Mouse (Mus musculus): ENCODE results near the gene Sympk. TPM values are rescaled to one million over a fixed set of nuclear protein-coding genes. Genes with fewer than 3 reads are reported as not detected.

Sympk gene
- total and polyA plus RNA-seq, 2 experiments from 2014 or later, result 20.0 to 73.8 TPM

GRCm38 (mm10) chr7:19050172-19050571, 26.0 kb downstream of the Sympk start:
- DNase-seq, result no peak
- Histone ChIP-seq H3K9me3 (ENCODE audit: low read length) (no peaks in the 10 kb centered on the region), H3K4me2 (ENCODE audit: low read depth) (no peak overlapping the region), H3K27ac (ENCODE audit: low read depth, low read length) (0 out of 2 replicates have a peak overlapping the region, but pooled peaks have one; percentile 4), H3K9ac (no peak overlapping the region), H3K27me3 (ENCODE audit: insufficient read depth, low read length) (no peaks in the 10 kb centered on the region), H3K4me3 (ENCODE audit: low read depth, low read length) (no peak overlapping the region), H3K4me1 (ENCODE audit: insufficient read depth) (no peaks in the 10 kb centered on the region), H3K36me3 (ENCODE audit: insufficient read depth) (peaks cover 72% of the 10 kb centered on the region)
- no peak for TF ChIP-seq CTCF (IDR thresholded peaks at IDR 0.05; ENCODE audit: low read depth)
- 0 out of 2 replicates have a peak, but pooled peaks have one; percentile 7 for ATAC-seq
- WGBS, result 84% methylated on average over 8 of the region's 8 CpGs

DNA sequence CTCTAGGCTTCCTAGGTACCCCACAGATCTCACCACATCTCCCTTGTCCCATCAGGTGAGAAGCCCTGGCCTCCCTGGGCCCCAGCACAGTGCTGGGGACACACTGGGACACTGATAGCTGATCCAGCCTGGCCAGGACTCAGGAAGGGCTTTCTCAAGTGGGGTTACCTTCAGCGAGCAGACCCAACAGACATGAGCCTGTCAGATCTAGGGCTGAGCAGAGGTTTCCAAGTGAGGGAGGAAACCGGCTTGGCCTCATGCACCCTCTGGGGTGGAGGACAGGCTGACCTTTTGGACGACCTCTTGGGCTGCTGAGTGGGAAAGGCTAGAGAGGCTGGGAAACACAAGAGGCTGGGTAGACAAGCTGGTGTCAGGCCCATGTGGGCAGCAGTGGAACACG, 27.0 kb downstream of the Sympk start:
- WGBS, result 77% methylated on average over 4 of the region's 4 CpGs
- no peak overlapping the region for H3K9ac ChIP-seq
- no peak for ATAC-seq

DNA sequence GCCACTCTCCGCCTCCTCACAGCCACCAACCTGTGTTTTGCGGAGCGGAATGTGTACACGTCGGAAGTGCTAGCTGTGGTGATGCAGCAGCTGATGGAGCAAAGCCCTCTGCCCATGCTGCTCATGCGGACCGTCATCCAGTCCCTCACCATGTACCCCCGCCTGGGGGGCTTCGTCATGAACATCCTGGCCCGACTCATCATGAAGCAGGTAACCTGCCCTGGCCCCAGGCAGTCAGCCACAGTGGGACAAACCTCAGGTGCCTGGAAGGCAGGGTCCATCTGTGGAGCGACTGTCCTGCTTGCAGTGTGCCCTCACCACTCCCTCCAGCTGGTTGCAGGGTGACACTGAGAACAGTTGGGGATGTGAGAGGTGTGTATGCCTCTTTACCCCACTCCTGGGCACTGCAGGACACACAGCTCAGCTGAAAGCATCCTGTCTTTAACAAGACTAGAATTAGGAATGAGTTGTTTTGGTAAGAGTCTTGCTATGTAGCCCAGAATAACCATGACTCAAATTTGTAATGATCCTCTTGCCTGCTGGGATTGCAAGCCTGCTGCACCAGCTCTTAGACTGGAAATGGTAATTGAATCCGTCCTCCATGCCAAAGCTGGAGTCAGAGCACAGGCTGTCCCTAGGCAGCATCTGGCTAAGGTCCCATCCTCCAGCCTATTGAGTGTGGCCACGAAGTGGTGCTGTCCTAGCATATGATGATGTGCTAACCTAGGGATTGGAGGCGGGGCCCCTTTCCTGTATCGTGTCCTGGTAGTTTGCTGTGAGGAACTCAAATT, 28.4 kb downstream of the Sympk start:
- Histone ChIP-seq H3K36me3 (ENCODE audit: insufficient read depth) (peaks cover 48% of the 10 kb centered on the region), H3K4me1 (ENCODE audit: insufficient read depth) (no peaks in the 10 kb centered on the region), H3K9ac (no peak overlapping the region), H3K27ac (ENCODE audit: low read depth, low read length) (no peak overlapping the region), H3K27me3 (ENCODE audit: insufficient read depth, low read length) (no peaks in the 10 kb centered on the region), H3K4me2 (ENCODE audit: low read depth) (no peak overlapping the region), H3K9me3 (ENCODE audit: low read length) (no peaks in the 10 kb centered on the region), H3K4me3 (ENCODE audit: low read depth, low read length) (no peak overlapping the region)
- WGBS, result 88% methylated on average over 15 of the region's 15 CpGs
- no peak for DNase-seq
- TF ChIP-seq CTCF (IDR thresholded peaks at IDR 0.05; ENCODE audit: low read depth), result no peak
- no peak for ATAC-seq

More for the DNA sequence above, 27.0 kb downstream of the Sympk start:
- peaks cover 62% of the 10 kb centered on the region for H3K36me3 ChIP-seq (ENCODE audit: insufficient read depth)
- no peaks in the 10 kb centered on the region for H3K4me1 ChIP-seq (ENCODE audit: insufficient read depth)
- no peak for TF ChIP-seq CTCF (IDR thresholded peaks at IDR 0.05; ENCODE audit: low read depth)
- no peak for DNase-seq
- no peak overlapping the region for H3K27ac ChIP-seq (ENCODE audit: low read depth, low read length)
- H3K4me2 ChIP-seq (ENCODE audit: low read depth), result no peak overlapping the region
- H3K9me3 ChIP-seq (ENCODE audit: low read length), result no peaks in the 10 kb centered on the region
- no peaks in the 10 kb centered on the region for H3K27me3 ChIP-seq (ENCODE audit: insufficient read depth, low read length)
- no peak overlapping the region for H3K4me3 ChIP-seq (ENCODE audit: low read depth, low read length)

- Histone ChIP-seq H3K4me3 (ENCODE audit: low read depth, low read length) (no peak overlapping the region), H3K4me2 (ENCODE audit: low read depth) (no peak overlapping the region), H3K27me3 (ENCODE audit: insufficient read depth, low read length) (no peaks in the 10 kb centered on the region), H3K9ac (no peak overlapping the region), H3K9me3 (ENCODE audit: low read length) (no peaks in the 10 kb centered on the region), H3K27ac (ENCODE audit: low read depth, low read length) (no peak overlapping the region), H3K36me3 (ENCODE audit: insufficient read depth) (peaks cover 42% of the 10 kb centered on the region), H3K4me1 (ENCODE audit: insufficient read depth) (no peaks in the 10 kb centered on the region)
- DNase-seq (no peak), ATAC-seq (no peak)
- no peak for TF ChIP-seq CTCF (IDR thresholded peaks at IDR 0.05; ENCODE audit: low read depth)
- 90% methylated on average over 7 of the region's 7 CpGs for WGBS
Measured at GRCm38 (mm10) chr7:19053136-19053532, 29.0 kb downstream of the Sympk start.

GRCm38 (mm10) chr7:19054047-19054776, 30.0 kb downstream of the Sympk start, which contains the start of gene Rsph6a:
Gene Rsph6a (plus strand): TSS chr7:19054690.
- Histone ChIP-seq H3K9ac (peak within 1 kb of the TSS; percentile 40), H3K27me3 (ENCODE audit: insufficient read depth, low read length) (no peaks in the 10 kb centered on the region), H3K9me3 (ENCODE audit: low read length) (no peaks in the 10 kb centered on the region), H3K4me3 (ENCODE audit: low read depth, low read length) (peak within 1 kb of the TSS; percentile 9), H3K4me1 (ENCODE audit: insufficient read depth) (no peaks in the 10 kb centered on the region), H3K36me3 (ENCODE audit: insufficient read depth) (peaks cover 32% of the 10 kb centered on the region), H3K27ac (ENCODE audit: low read depth, low read length) (0 out of 2 replicates have a peak within 1 kb of the TSS, but pooled peaks have one; percentile 9), H3K4me2 (ENCODE audit: low read depth) (peak within 1 kb of the TSS; percentile 44)
- 28% methylated on average over 33 of the region's 33 CpGs for WGBS
- DNase-seq, result peak; percentile 80
- peak; percentile 81 for ATAC-seq
- peak; percentile 70 for TF ChIP-seq CTCF (IDR thresholded peaks at IDR 0.05; ENCODE audit: low read depth)

DNA sequence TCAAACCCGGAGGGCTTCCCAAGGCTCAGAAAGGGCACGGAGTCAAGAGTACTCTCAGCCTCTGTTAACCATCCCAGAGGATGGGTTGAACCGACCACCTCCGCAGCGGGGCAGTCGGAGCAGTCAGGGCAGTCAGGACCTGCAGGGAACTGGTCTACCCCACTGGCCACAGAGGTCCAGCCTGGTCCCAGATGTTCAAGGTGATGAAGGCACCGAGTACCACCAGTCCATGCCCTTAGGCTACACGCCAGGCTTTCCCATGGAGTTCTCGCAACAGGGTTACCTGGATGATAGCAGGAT, 30.6 kb downstream of the Sympk start:
- DNase-seq (no peak), ATAC-seq (no peak)
- no peaks in the 10 kb centered on the region for H3K9me3 ChIP-seq (ENCODE audit: low read length)
- no peaks in the 10 kb centered on the region for H3K27me3 ChIP-seq (ENCODE audit: insufficient read depth, low read length)
- H3K4me1 ChIP-seq (ENCODE audit: insufficient read depth), result no peaks in the 10 kb centered on the region
- H3K4me2 ChIP-seq (ENCODE audit: low read depth), result peak overlapping the region; percentile 44
- peak overlapping the region; percentile 9 for H3K4me3 ChIP-seq (ENCODE audit: low read depth, low read length)
- H3K27ac ChIP-seq (ENCODE audit: low read depth, low read length), result no peak overlapping the region
- peaks cover 27% of the 10 kb centered on the region for H3K36me3 ChIP-seq (ENCODE audit: insufficient read depth)
- peak overlapping the region; percentile 40 for H3K9ac ChIP-seq
- WGBS, result 65% methylated on average over 9 of the region's 9 CpGs
- TF ChIP-seq CTCF (IDR thresholded peaks at IDR 0.05; ENCODE audit: low read depth), result no peak

- no peak overlapping the region for H3K4me3 ChIP-seq (ENCODE audit: low read depth, low read length)
- no peak overlapping the region for H3K9ac ChIP-seq
- 91% methylated on average over 8 of the region's 8 CpGs for WGBS
- H3K27ac ChIP-seq (ENCODE audit: low read depth, low read length), result no peak overlapping the region
- TF ChIP-seq CTCF (IDR thresholded peaks at IDR 0.05; ENCODE audit: low read depth), result no peak
- no peaks in the 10 kb centered on the region for H3K27me3 ChIP-seq (ENCODE audit: insufficient read depth, low read length)
- ATAC-seq (no peak), DNase-seq (no peak)
- H3K9me3 ChIP-seq (ENCODE audit: low read length), result no peaks in the 10 kb centered on the region
- H3K36me3 ChIP-seq (ENCODE audit: insufficient read depth), result peaks cover 23% of the 10 kb centered on the region
- no peaks in the 10 kb centered on the region for H3K4me1 ChIP-seq (ENCODE audit: insufficient read depth)
- H3K4me2 ChIP-seq (ENCODE audit: low read depth), result no peak overlapping the region
Measured at GRCm38 (mm10) chr7:19055108-19055507, 30.9 kb downstream of the Sympk start.
